Mouse (Mus musculus) midbrain, embryonic 11.5 days (tissue): ENCODE results near the gene Cobll1. TPM values are rescaled to one million over a fixed set of nuclear protein-coding genes. Genes with fewer than 3 reads are reported as not detected.

Source experiments
- ATAC-seq: fragments of 200-750 bp; cut with Nextera tagmentation; 2 replicates; pipeline ENCODE4 v1.8.0; 2017; ENCODE audit warnings: moderate TSS enrichment, moderate library complexity; ENCODE audit not compliant: low FRiP score
- DNase-seq: peaks from one replicate; pipeline ENCODE4 v3.0.0; 2015; ENCODE audit warnings: low spot score; ENCODE audit errors: missing footprints
- H3K27ac ChIP-seq: fragments of 300-500 bp; sonication (generic); 2 replicates; pipeline ENCODE4 v1.5.1; 2014; ENCODE audit warnings: low read depth, low read length
- H3K27me3 ChIP-seq: fragments of 300-500 bp; sonication (generic); 2 replicates; pipeline ENCODE4 v1.6.1; 2014; ENCODE audit warnings: mild to moderate bottlenecking, low read length, moderate library complexity, mixed read lengths; ENCODE audit not compliant: control insufficient read depth, insufficient read depth
- H3K36me3 ChIP-seq: fragments of 300-500 bp; sonication (generic); 2 replicates; pipeline ENCODE4 v1.6.1; 2014; ENCODE audit warnings: mild to moderate bottlenecking, low read length, moderate library complexity, mixed read lengths; ENCODE audit not compliant: control insufficient read depth, insufficient read depth
- H3K4me1 ChIP-seq: fragments of 300-500 bp; sonication (generic); 2 replicates; pipeline ENCODE4 v1.6.1; 2014; ENCODE audit warnings: low read length; ENCODE audit not compliant: control insufficient read depth, insufficient read depth
- H3K4me2 ChIP-seq: fragments of 300-500 bp; sonication (generic); 2 replicates; pipeline ENCODE4 v1.6.1; 2014; ENCODE audit warnings: mild to moderate bottlenecking, moderate library complexity
- H3K4me3 ChIP-seq: fragments of 300-500 bp; sonication (generic); 2 replicates; pipeline ENCODE4 v1.5.1; 2014; ENCODE audit warnings: low read depth, low read length
- H3K9ac ChIP-seq: fragments of 300-500 bp; sonication (generic); 2 replicates; pipeline ENCODE4 v1.6.1; 2014; ENCODE audit warnings: low read length
- H3K9me3 ChIP-seq: fragments of 300-500 bp; sonication (generic); 2 replicates; pipeline ENCODE4 v1.6.1; 2016; ENCODE audit warnings: low read length; ENCODE audit not compliant: control insufficient read depth
- WGBS: fragments of 180-500 bp; shearing (Covaris S2); extraction: QIAGEN DNeasy Blood & Tissue Kit; methylation state at CpG from one replicate; pipeline ENCODE4 v1.1.7; 2014; 5-methylcytosine and 5-hydroxymethylcytosine counted together
- polyA plus RNA-seq: library from polyadenylated mRNA; unstranded; fragments of >200 nt; fragmentation: Nextera tagmentation; extraction: Ambion mirVana; gene quantifications from 2 replicates; pipeline ENCODE4 v1.2.1, GENCODE M21; 2014

Gene Cobll1
- polyA plus RNA-seq, 1 experiment from 2014 or later: 2.0 TPM

DNA sequence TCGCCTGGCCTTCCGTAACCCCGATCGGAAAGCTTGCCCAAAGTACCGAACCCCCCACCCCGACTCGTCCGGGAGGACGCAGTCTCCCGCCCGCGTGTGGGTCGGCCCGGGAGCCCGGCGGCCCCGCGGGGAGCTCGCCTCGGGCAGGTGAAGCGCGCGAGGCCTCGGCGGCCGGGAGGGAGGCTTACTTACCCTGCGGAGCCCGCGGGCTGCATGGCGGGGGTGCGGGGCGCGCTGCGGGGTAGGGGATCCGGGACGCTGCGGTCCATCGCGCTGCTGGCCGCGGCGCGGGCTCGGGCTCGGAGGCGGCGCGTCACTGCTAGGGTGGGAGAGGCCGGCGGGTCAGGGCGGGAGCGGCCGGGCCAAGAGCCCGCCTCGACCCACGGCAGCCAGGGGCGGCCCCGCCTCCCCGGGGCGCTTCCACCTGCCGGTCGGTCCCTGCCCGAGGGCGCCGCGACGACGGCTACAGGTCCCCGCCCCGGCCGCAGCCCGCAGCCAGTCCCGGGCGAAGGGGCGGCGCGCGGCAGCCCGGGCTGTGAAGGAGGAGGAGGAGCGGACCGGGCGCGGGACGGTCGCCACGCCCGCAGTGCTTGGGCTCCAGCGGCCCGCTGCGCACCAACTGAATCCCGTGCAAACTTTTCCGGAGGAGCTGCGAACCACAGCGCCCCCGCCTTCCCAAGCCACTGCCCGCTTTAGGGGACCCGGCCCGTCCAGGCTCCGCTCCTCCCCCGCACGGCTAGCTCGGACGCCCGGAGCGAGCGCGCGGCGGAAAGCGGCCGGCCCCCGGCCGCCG lies 836 bp downstream of the Cobll1 start:
- ATAC-seq (peak; percentile 90), DNase-seq (peak; percentile 96)
- Histone ChIP-seq H3K27me3 (peaks cover 8% of the 10 kb centered on the region; the same call in 1 of the 2 replicates), H3K27ac (peak overlapping the region; percentile 30; the same call in 1 of the 2 replicates), H3K4me2 (peak overlapping the region; percentile 73), H3K4me1 (0 out of 2 replicates have a peak, but pooled peaks cover 2% of the 10 kb centered on the region), H3K9me3 (no peaks in the 10 kb centered on the region), H3K9ac (peak overlapping the region; percentile 61), H3K4me3 (peak overlapping the region; percentile 58), H3K36me3 (no peaks in the 10 kb centered on the region)
- WGBS: under 1% methylated on average over 86 of the region's 114 CpGs

DNA sequence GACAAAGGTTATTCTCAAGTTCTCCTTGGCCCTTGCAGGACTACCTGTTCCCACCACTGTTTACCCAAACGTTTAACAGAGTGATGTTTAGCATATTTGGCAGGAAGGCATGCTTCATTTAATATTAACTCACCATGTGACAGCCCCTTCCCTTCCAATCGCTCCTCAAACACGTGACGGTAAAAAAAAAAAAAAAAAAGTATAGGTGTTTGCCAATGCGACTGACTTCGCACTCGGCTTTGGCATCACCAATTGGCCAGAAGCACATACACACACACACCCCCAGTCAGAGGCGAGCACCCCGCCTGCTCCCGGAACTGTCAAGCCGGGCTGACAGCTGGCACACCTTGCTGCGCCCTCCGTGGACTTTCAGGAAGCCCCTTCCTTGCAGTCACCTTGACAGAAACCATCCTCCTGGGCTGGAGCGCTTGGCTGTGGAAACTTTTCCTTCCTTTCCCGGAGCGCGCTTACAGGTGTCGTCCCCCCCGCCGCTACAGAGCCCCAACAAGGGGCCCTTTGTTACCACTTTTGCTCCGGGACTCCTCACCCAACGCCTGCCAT lies 1.5 kb downstream of the Cobll1 start:
- Histone ChIP-seq H3K36me3 (no peaks in the 10 kb centered on the region), H3K27ac (no peak overlapping the region), H3K27me3 (peaks cover 8% of the 10 kb centered on the region; the same call in 1 of the 2 replicates), H3K4me3 (peak overlapping the region; percentile 58), H3K9me3 (no peaks in the 10 kb centered on the region), H3K4me2 (peak overlapping the region; percentile 73), H3K9ac (peak overlapping the region; percentile 61), H3K4me1 (0 out of 2 replicates have a peak, but pooled peaks cover 2% of the 10 kb centered on the region)
- peak; percentile 10; the same call in 1 of the 2 replicates for ATAC-seq
- peak; percentile 95 for DNase-seq
- 2% methylated on average over 22 of the region's 22 CpGs for WGBS

DNA sequence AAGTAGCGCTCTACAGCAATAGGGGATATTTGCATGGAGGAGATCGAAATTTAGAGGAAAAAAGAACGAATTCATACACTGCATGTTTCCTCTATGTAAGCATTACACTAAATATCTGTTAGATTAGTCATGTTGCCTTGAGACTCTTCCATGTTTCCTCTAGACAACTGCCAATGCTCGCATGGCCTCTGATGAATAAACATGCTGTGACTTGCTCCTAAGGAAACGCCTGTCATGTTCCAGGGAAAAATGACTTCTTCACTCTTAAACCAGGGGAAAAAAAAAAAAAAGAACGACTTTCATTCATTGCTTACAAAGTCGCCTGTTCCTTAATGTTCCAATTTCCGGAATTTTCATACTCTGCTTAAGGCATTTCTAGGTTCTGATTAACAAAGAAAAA lies 2.1 kb downstream of the Cobll1 start:
- Histone ChIP-seq H3K4me1 (0 out of 2 replicates have a peak, but pooled peaks cover 2% of the 10 kb centered on the region), H3K9me3 (no peaks in the 10 kb centered on the region), H3K4me3 (no peak overlapping the region), H3K9ac (no peak overlapping the region), H3K36me3 (no peaks in the 10 kb centered on the region), H3K27ac (no peak overlapping the region), H3K27me3 (peaks cover 8% of the 10 kb centered on the region; the same call in 1 of the 2 replicates), H3K4me2 (no peak overlapping the region)
- WGBS: 67% methylated on average over 8 of the region's 8 CpGs
- DNase-seq (peak; percentile 87), ATAC-seq (no peak)

DNA sequence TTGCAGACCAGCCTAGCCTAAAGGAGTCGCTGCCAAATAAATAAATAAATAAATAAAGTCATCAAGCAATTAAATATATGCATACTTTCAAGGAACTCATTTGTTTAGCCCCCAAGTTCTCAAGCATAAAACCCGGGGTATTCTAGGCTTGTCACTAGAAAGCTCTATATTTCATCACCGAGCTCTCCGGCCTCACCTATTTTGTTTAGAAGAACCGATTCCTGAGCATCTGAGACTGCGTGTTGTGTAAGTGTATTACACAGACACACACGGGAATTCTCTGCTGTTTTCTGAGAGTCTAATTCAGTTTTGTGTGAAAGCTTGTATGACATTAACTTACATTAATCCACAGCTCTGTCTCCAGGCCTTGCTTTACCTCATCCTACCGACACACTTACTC lies 2.6 kb downstream of the Cobll1 start:
- H3K4me1 ChIP-seq: 0 out of 2 replicates have a peak, but pooled peaks cover 2% of the 10 kb centered on the region
- DNase-seq (no peak), ATAC-seq (no peak)
- H3K9ac ChIP-seq: no peak overlapping the region
- H3K9me3 ChIP-seq: no peaks in the 10 kb centered on the region
- WGBS: 89% methylated on average over 8 of the region's 8 CpGs
- no peak overlapping the region for H3K4me2 ChIP-seq
- H3K27me3 ChIP-seq: peaks cover 8% of the 10 kb centered on the region; the same call in 1 of the 2 replicates
- no peak overlapping the region for H3K4me3 ChIP-seq
- no peaks in the 10 kb centered on the region for H3K36me3 ChIP-seq
- no peak overlapping the region for H3K27ac ChIP-seq

DNA sequence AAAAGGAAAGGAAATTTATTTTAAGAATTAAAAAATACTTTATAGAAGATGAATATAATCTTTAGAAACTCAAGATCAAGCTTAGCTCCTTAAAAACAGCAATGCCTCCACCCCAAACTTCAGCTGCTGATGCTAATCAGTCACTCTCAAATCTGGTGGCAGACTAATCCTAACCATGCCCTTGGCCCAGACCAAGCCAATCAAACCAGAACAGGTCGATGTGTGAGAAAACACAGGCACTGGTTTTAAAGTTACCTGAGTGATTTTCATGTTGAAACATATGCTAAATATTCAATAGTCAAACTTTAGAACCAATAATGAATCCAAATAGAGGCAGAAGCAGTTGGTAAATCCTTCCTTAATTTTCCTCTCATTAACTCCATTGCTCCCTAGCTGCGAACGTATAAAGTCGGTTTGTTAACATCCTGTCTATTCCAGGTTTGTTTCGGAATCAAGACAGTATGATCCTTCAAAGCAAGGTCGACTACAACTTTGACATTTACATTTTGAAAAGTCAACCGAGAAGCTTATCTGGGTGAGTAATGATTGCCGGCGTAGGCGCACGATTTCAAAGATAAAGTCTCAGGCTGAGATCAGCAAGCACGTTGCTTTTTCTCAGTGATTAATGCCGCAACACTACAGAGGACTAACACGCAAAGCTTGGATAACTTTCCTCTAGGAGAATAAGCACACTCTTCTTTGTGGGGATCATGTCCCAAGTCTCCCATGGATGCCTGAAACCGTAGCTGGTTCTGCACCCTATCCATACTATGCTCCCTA lies 6.3 kb downstream of the Cobll1 start:
- whole genome bisulfite sequencing: 89% methylated on average over 15 of the region's 15 CpGs
- Histone ChIP-seq H3K9ac (no peak overlapping the region), H3K4me3 (no peak overlapping the region), H3K27ac (no peak overlapping the region), H3K36me3 (no peaks in the 10 kb centered on the region), H3K27me3 (peaks cover 5% of the 10 kb centered on the region; the same call in 1 of the 2 replicates), H3K9me3 (no peaks in the 10 kb centered on the region), H3K4me1 (no peaks in the 10 kb centered on the region), H3K4me2 (no peak overlapping the region)
- no peak for DNase-seq
- no peak for ATAC-seq

DNA sequence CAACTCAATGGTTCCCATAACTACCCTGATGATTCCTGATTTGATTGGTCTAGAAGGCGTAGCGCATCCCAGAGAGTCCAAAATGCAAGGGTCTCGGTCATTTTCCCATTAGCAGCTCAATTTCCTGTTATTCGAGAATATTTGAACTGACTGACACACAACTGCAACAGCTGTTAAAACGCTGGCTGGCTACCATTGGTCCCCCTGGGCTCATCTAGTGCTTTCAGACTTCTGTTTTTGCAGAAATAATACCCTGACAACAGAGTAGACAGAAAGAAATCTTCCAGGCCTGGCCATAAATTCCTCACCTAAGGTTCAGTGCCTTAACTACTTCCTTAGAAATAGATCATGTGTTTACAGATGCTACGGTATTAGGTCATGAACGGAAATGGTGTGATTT lies 10.8 kb downstream of the Cobll1 start:
- ATAC-seq: no peak
- H3K4me1 ChIP-seq: no peaks in the 10 kb centered on the region
- no peak overlapping the region for H3K27ac ChIP-seq
- no peaks in the 10 kb centered on the region for H3K36me3 ChIP-seq
- WGBS: 92% methylated on average over 7 of the region's 7 CpGs
- H3K9me3 ChIP-seq: no peaks in the 10 kb centered on the region
- no peak overlapping the region for H3K4me2 ChIP-seq
- no peaks in the 10 kb centered on the region for H3K27me3 ChIP-seq
- H3K4me3 ChIP-seq: no peak overlapping the region
- DNase-seq: no peak
- no peak overlapping the region for H3K9ac ChIP-seq

DNA sequence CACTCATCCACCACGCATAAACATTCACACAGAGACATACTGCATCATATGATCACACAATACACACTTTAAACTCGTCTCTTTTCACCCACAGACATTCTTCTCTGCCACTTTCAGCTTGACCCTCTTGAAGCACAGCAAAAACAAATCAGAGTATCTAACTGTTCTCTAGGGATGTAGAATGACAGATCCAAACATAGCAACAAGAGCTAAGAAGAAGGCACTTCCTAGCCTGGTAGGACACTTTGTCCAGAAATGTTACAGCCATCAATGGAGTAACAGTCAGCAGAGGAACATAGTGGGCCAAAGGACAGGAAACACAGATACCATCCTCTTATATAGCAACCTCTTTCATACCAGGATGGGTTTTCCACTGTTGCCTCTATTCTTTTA lies 11.3 kb downstream of the Cobll1 start:
- Histone ChIP-seq H3K9me3 (no peaks in the 10 kb centered on the region), H3K27ac (no peak overlapping the region), H3K27me3 (no peaks in the 10 kb centered on the region), H3K4me1 (no peaks in the 10 kb centered on the region), H3K4me3 (no peak overlapping the region), H3K36me3 (no peaks in the 10 kb centered on the region), H3K9ac (no peak overlapping the region), H3K4me2 (no peak overlapping the region)
- no peak for DNase-seq
- WGBS: 80% methylated on average over 2 of the region's 2 CpGs
- no peak for ATAC-seq

DNA sequence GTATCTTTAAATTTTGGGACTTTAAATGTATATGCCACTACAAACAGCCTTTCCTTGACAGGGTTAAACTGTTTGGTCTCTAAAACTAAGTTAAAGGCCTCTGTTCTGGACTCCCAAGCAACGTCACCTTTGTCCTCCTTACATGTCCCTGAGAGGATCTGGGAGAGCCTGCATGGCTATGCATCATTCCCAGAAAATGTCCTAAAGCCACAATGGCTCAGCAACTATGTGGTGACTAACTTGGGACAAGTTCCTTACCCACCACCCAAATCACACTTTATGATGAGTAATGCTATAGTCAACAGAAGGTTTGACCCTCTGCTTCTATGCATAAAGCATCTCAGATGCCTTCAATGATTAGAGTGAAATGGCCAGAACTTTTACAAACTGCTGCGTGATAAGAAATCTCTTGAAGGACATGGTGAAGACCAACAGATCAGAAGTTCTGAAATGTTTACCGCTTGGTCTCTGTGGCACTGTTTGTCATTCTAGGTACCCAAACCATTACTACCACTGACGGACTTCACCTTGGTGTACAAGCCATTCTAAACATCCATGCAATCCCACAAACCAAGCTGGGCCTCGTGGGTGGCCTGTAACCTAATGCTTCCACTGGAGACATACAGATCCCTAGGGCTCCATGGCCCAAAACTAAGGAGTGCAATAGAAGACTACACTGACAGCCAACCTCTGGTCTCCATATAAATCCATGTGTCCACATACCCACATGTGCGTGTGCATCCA lies 11.9 kb downstream of the Cobll1 start:
- no peak overlapping the region for H3K4me3 ChIP-seq
- DNase-seq (no peak), ATAC-seq (no peak)
- no peaks in the 10 kb centered on the region for H3K36me3 ChIP-seq
- H3K9ac ChIP-seq: no peak overlapping the region
- H3K4me1 ChIP-seq: no peaks in the 10 kb centered on the region
- WGBS: 90% methylated on average over 6 of the region's 6 CpGs
- no peaks in the 10 kb centered on the region for H3K9me3 ChIP-seq
- no peaks in the 10 kb centered on the region for H3K27me3 ChIP-seq
- H3K27ac ChIP-seq: no peak overlapping the region
- H3K4me2 ChIP-seq: no peak overlapping the region
